Mouse (Mus musculus): ENCODE data around the gene Cntn1.
"Not testable (repeated sequence)": the region's sequence is repeated elsewhere in the genome, so short reads cannot be mapped to it uniquely, and the experiment has no call there.

Gene Cntn1

GRCm38 (mm10) chr15:92268741-92269322 is 217.9 kb downstream of the Cntn1 start:
- DNase-seq (ENCODE audit: low read depth, low spot score) = no peak

GRCm38 (mm10) chr15:92271801-92272365 is 220.9 kb downstream of the Cntn1 start:
- no peak for DNase-seq (ENCODE audit: low read depth, low spot score)

- no peak for DNase-seq (ENCODE audit: low read depth, low spot score)
Measured at GRCm38 (mm10) chr15:92276826-92277225, 225.9 kb downstream of the Cntn1 start.

- no peak for DNase-seq (ENCODE audit: low read depth, low spot score)
Measured at GRCm38 (mm10) chr15:92277984-92278383, 227.0 kb downstream of the Cntn1 start.

- DNase-seq (ENCODE audit: low read depth, low spot score) = no peak
Measured at GRCm38 (mm10) chr15:92280966-92281365, 230.0 kb downstream of the Cntn1 start.

GRCm38 (mm10) chr15:92287616-92288015 is 236.7 kb downstream of the Cntn1 start:
- no peak for DNase-seq (ENCODE audit: low read depth, low spot score)

- DNase-seq (ENCODE audit: low read depth, low spot score) = no peak
Measured at GRCm38 (mm10) chr15:92296479-92296878, 245.5 kb downstream of the Cntn1 start.

- DNase-seq (ENCODE audit: low read depth, low spot score) = no peak
Measured at GRCm38 (mm10) chr15:92302796-92303195, 251.8 kb downstream of the Cntn1 start.

- DNase-seq (ENCODE audit: low read depth, low spot score) = no peak
Measured at GRCm38 (mm10) chr15:92304221-92304620, 253.3 kb downstream of the Cntn1 start.

GRCm38 (mm10) chr15:92321959-92322358 is 271.0 kb downstream of the Cntn1 start:
- no peak for DNase-seq (ENCODE audit: low read depth, low spot score)

- DNase-seq (ENCODE audit: low read depth, low spot score) = no peak
Measured at GRCm38 (mm10) chr15:92327111-92327510, 276.1 kb downstream of the Cntn1 start.

- DNase-seq (ENCODE audit: low read depth, low spot score) = no peak
Measured at GRCm38 (mm10) chr15:92340253-92340652, 289.3 kb downstream of the Cntn1 start.

GRCm38 (mm10) chr15:92341424-92341823 is 290.5 kb downstream of the Cntn1 start:
- no peak for DNase-seq (ENCODE audit: low read depth, low spot score)

- DNase-seq (ENCODE audit: low read depth, low spot score) = peak; percentile 2
Measured at GRCm38 (mm10) chr15:92344136-92344869, 293.3 kb downstream of the Cntn1 start.

GRCm38 (mm10) chr15:92347426-92347825 is 296.5 kb downstream of the Cntn1 start:
- DNase-seq (ENCODE audit: low read depth, low spot score) = no peak

- no peak for DNase-seq (ENCODE audit: low read depth, low spot score)
Measured at GRCm38 (mm10) chr15:92347902-92348301, 296.9 kb downstream of the Cntn1 start.

GRCm38 (mm10) chr15:92348453-92348852 is 297.5 kb downstream of the Cntn1 start:
- not testable (repeated sequence) for DNase-seq (ENCODE audit: low read depth, low spot score)

GRCm38 (mm10) chr15:92364153-92364552 is 313.2 kb downstream of the Cntn1 start:
- DNase-seq (ENCODE audit: low read depth, low spot score) = no peak

GRCm38 (mm10) chr15:92364592-92364991 is 313.6 kb downstream of the Cntn1 start:
- no peak for DNase-seq (ENCODE audit: low read depth, low spot score)
